Mouse (Mus musculus) olfactory bulb, adult 2 months (tissue): ENCODE measurements around the gene Prkar2b. TPM values are rescaled to one million over a fixed set of nuclear protein-coding genes. Genes with fewer than 3 reads are reported as not detected.

Experiments
- H3K27ac ChIP-seq: fragments of 200-500 bp; 2 replicates; pipeline ENCODE4 v1.5.1; 2012; ENCODE audit warnings: low read depth, low read length; ENCODE audit not compliant: insufficient read depth
- H3K4me1 ChIP-seq: fragments of 200-500 bp; 2 replicates; pipeline ENCODE4 v1.6.1; 2012; ENCODE audit warnings: low read length; ENCODE audit not compliant: control insufficient read depth, insufficient read depth
- H3K4me3 ChIP-seq: fragments of 200-500 bp; 2 replicates; pipeline ENCODE4 v1.5.1; 2012; ENCODE audit warnings: mild to moderate bottlenecking, low read depth, low read length, moderate library complexity; ENCODE audit not compliant: insufficient read depth
- CTCF ChIP-seq: fragments of 200-500 bp; IDR thresholded peaks from 2 replicates; pipeline ENCODE4 v1.5.1; 2012; ENCODE audit warnings: low read depth, mild to moderate bottlenecking, low read length, moderate library complexity; ENCODE audit not compliant: insufficient read depth
- POLR2A ChIP-seq: fragments of 200-500 bp; IDR thresholded peaks from 2 replicates; pipeline ENCODE4 v1.6.1; 2012; ENCODE audit warnings: mild to moderate bottlenecking, low read depth, low read length, moderate library complexity; ENCODE audit not compliant: insufficient read depth
- WGBS: fragments of 180-500 bp; shearing (Covaris S2); methylation state at CpG from one replicate; pipeline ENCODE4 v1.1.7; 2018; 5-methylcytosine and 5-hydroxymethylcytosine counted together
- polyA plus RNA-seq: library from polyadenylated mRNA; stranded (reverse); fragments of >200 nt; gene quantifications from 2 replicates; pipeline ENCODE4 v1.2.4, GENCODE M21; 2012; ENCODE audit warnings: low replicate concordance; ENCODE audit not compliant: missing spikeins, insufficient read depth, insufficient read length

Gene Prkar2b
- polyA plus RNA-seq, 1 experiment, result not detected

DNA sequence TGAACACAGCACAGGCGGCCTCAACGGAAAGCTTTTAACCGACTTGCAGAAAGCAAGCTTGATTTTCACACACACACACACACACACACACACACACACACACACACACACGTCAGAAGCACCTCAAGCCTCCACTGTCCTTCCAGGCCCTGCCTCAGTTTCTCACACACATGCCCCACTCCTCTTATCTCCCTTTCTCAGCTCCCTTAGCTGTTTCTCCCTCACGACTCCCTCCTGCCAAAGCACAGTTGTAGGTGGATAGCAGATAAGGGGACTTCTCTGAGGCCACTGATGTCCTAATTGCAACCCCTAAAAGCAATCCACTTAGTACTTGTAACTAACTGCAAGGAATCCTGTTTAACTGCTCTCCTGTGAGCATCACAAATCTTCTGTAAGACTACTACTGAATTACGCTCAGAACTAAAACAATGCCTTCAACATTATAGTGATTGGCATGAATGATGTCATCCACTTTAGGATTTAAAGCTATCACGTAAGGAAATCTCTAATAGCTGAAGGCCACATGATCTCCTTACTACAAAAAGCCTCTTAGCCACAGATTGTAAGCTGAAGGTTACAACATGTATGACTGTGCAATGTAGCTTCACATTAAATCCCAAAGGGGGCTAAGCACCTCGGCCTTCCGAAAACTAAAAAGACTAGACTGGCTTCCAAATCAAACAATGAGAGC lies 6.5 kb downstream of the Prkar2b start:
- H3K4me1 ChIP-seq, result peaks cover 9% of the 10 kb centered on the region
- 86% methylated on average over 9 of the region's 9 CpGs for WGBS
- TF ChIP-seq POLR2A (no peak), CTCF (no peak)
- no peak overlapping the region for H3K27ac ChIP-seq
- H3K4me3 ChIP-seq, result no peak overlapping the region

DNA sequence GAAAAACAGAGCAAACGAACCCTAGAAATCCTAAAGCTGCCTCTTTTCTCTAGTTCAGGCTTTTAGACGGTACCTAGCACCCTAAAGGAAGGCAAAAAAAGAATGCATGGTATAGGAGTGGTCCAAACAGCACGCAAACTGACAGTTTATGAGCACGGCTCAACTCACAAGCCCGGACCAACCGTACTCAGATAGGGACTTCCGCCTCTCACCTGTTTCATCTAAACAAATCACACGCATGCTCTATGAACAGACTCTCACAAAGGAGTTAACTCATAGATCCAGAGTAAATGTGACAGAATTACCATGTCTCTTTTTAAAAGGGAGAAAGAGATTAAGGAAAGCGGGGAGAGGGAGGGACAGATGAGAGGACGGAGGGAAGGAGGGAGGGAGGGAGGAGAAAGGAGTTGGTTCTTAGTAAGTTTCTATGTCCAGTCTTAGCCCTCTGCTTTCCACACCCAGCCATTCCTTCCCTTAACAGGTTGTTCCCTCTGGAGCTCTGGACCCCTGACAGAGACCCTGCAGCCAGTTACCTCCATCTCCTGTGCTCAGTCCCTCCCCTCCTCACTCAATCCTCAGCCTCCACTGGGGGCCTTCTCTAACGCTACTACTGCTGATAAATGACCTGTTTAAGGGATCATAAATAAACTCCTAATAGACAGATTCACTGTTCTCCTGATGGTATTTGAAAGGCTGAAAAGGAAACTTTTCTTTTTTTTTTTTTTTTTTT lies 7.3 kb downstream of the Prkar2b start:
- H3K4me1 ChIP-seq, result peaks cover 8% of the 10 kb centered on the region
- no peak overlapping the region for H3K4me3 ChIP-seq
- 87% methylated on average over 11 of the region's 11 CpGs for whole genome bisulfite sequencing
- no peak overlapping the region for H3K27ac ChIP-seq
- TF ChIP-seq POLR2A (no peak), CTCF (no peak)

DNA sequence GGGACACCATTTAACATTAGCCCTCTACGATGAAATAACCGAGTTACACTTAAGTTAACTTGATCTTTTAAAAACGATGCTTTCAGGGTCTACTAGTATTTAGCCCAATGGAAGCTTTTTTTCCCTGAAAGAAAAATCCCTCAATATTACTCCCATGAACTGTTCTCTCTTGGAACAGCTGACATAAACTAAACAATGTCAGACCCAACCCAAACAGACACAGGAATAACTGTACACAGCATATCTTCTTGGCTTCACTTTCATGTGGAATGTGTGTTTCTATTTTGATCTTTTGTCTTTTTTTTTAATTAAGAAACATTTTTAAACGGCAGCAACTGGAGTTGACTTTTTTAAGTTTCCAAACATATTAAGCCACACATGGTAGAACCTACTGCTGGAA lies 8.2 kb downstream of the Prkar2b start:
- no peak overlapping the region for H3K27ac ChIP-seq
- TF ChIP-seq POLR2A, result no peak
- no peak overlapping the region for H3K4me3 ChIP-seq
- peaks cover 7% of the 10 kb centered on the region for H3K4me1 ChIP-seq
- 83% methylated on average over 4 of the region's 4 CpGs for WGBS

DNA sequence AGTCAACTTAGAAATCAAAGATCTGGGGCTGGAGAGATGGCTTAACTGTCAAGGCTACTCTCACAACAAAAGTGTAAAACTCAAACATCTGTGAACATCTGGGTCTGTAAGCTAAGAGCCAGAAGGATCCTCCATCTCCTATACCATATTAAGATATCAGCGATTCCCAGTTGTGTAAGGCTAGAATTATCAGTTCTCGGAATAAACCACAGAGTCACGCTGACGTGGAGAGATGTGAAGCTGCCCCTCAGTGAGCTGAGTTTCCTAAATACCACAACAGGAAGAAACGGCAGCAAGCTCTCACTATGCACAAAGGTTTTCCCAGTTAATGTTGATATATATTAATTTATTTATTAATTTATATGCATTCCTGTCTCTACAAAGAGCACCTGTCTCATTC lies 10.9 kb downstream of the Prkar2b start:
- H3K4me1 ChIP-seq, result peaks cover 3% of the 10 kb centered on the region
- TF ChIP-seq POLR2A (no peak), CTCF (no peak)
- 78% methylated on average over 5 of the region's 5 CpGs for WGBS
- no peak overlapping the region for H3K27ac ChIP-seq
- H3K4me3 ChIP-seq, result no peak overlapping the region

DNA sequence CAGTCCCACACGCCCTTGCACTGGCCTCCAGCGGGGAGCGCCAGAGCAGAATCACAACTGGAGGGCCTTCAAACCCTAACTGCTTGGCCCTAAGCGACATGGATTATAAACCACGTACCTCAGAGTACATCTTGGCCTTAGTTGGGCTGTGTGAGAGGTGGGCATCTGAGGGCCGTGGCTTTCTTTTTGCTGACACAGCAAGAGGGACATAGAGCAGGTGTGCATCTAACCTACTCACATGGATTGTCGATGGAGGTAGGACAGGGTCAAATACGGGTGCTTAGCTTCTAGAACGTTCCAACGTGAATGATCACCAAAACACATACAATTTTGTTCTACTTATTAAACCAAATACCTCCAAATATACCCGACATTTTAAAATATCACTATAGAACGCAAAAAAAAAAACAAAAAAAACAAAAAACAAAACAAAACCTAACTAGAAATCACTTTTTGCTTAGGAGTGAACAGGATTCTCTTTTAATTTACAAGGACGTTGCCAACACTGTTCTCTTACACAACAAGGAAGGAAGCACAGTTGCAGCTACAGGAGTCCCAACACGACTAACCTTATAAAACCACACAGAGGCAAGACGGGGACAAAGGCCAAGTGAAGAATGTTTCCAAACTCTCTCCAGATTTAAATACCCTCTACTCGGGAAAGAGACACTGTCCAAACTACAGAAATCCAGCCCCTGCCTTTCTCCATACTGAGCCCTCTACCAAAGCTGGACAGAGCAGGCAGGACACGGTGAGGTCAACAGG lies 15.3 kb downstream of the Prkar2b start:
- H3K4me1 ChIP-seq, result no peaks in the 10 kb centered on the region
- H3K4me3 ChIP-seq, result no peak overlapping the region
- 86% methylated on average over 17 of the region's 17 CpGs for WGBS
- TF ChIP-seq CTCF, result no peak
- no peak for TF ChIP-seq POLR2A
- no peak overlapping the region for H3K27ac ChIP-seq

DNA sequence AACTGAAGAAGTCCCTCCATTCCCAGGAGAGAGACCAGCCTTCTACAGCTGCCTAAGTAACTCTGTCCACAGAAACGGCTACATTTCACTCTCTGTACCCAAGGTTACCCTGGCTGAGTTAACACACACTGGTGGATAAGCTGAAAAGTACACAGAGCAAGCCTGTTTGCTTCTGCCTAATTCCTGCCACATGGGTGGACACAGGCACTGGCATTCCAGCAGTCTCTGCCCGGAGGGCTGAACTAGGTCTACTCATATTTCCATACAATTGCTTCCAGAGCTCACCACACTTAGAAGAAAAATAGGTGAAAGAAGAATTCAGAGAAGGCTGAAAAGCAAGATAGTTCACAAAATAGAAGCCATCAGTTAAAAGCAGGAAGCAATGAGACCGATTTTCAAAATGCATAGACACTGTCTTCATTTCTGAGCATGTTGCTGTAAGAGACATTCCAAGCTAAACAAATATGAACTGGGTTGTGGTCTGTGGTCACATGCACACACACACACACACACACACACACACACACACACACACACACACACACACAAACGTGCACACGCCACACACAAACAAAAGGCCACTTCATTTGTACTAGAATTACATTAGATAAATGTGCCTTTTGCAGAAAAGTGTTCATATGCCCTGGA lies 16.5 kb downstream of the Prkar2b start:
- Histone ChIP-seq H3K4me1 (no peaks in the 10 kb centered on the region), H3K4me3 (no peak overlapping the region), H3K27ac (no peak overlapping the region)
- 67% methylated on average over 5 of the region's 5 CpGs for WGBS
- no peak for TF ChIP-seq CTCF
- no peak for TF ChIP-seq POLR2A

DNA sequence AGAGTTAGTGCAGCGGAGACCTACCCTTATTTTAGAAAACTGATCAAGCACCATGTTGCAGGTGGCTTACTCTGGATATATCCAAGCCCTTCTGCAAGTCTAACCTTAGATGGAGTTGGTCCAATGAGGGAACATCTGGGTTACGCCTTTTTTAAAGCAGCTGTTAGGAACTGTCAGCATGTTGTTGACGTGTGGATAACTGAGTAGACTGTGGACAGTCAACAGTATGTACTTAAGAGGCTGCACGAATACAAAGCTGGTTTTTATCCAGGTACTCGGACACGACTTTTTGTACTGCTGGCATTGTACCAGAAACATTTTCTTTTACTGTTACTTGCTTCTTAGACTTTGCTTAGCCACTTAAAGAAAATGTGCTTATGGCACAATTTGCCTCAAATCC lies 27.6 kb downstream of the Prkar2b start:
- TF ChIP-seq POLR2A (no peak), CTCF (no peak)
- no peaks in the 10 kb centered on the region for H3K4me1 ChIP-seq
- H3K4me3 ChIP-seq, result no peak overlapping the region
- no peak overlapping the region for H3K27ac ChIP-seq
- WGBS, result 81% methylated on average over 6 of the region's 6 CpGs

DNA sequence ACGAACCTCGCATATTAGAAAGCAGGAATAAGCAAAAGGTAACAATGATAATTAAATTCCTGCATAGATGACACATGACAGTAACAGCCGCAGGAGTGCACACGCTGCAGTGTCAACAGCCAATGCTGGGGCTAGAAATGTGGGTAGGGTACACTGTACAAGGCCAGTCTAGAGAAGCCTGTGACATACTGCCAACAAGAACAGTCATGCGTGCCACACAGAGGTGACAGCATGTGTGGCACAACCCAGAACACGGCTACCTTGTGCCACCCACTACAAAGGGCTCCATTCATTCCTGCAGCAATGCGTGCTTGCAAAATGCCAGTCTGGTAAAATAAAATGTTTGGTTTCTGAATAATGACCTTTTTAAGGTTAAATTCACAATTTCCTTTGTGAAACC lies 28.2 kb downstream of the Prkar2b start:
- TF ChIP-seq POLR2A (no peak), CTCF (no peak)
- 82% methylated on average over 7 of the region's 7 CpGs for WGBS

More for the DNA sequence above, 28.2 kb downstream of the Prkar2b start:
- no peak overlapping the region for H3K27ac ChIP-seq
- no peaks in the 10 kb centered on the region for H3K4me1 ChIP-seq
- H3K4me3 ChIP-seq, result no peak overlapping the region
